Comparison of ENCODE assay signal across 31 mouse cellular contexts in genomic region chr6:134134821-134135323, GRCm38 (mm10).
DNase-seq lines count a peak whose midpoint lies in the region; ATAC-seq and TF ChIP-seq lines count a peak whose summit lies in the region.
"Had no signal": no experiment of that assay in that cellular context is flagged by ENCODE, and none has a peak within 500 bp of the region (broad histone marks: within the 10 kb centered on the region; RNA-seq: fewer than 3 reads in every experiment).

No protein-coding gene starts in this region.

- H3K9ac ChIP-seq in heart, embryonic 13.5 days = 0 out of 2 replicates have a peak overlapping the region, but pooled peaks have one; percentile 9
- no peak overlapping the region for H3K9ac ChIP-seq in CH12.LX (ENCODE audit: insufficient read depth, low read depth)
- no peak overlapping the region for H3K9ac ChIP-seq in liver, postnatal 0 days (replicated peaks)
- H3K9ac ChIP-seq: forebrain, embryonic 13.5 days; limb, embryonic 15.5 days; midbrain, embryonic 12.5 days; neural tube, embryonic 12.5 days had no signal

- WGBS in heart, embryonic 13.5 days = 62% methylated on average over 9 of the region's 9 CpGs
- 58% methylated on average over 9 of the region's 9 CpGs for WGBS in liver, postnatal 0 days (ENCODE audit: insufficient replicate concordance)

- no peak for ATAC-seq in heart, embryonic 13.5 days (ENCODE audit: extremely low read depth, insufficient number of reproducible peaks, low FRiP score, low TSS enrichment)
- peak; percentile 17; the same call in 1 of the 2 replicates for ATAC-seq in liver, postnatal 0 days
- ATAC-seq: forebrain, embryonic 13.5 days; hindbrain, embryonic 16.5 days had no signal

- no peak for TF ChIP-seq CTCF in CH12.LX (conservative IDR thresholded peaks at IDR 0.05 in 1 of 2, IDR thresholded peaks at IDR 0.05 in 1 of 2; ENCODE audit: low read depth in 2 of 2, low read length in 2 of 2)
- TF ChIP-seq CTCF in liver, postnatal 0 days (IDR thresholded peaks at IDR 0.05; ENCODE audit: low read depth) = no peak

- no peak for TF ChIP-seq RAD21 in CH12.LX (IDR thresholded peaks at IDR 0.05; ENCODE audit: low read depth, low read length)

- peaks cover 58% of the 10 kb centered on the region for H3K4me1 ChIP-seq in heart, embryonic 13.5 days
- H3K4me1 ChIP-seq in CH12.LX (ENCODE audit: control insufficient read depth in 1 of 2, insufficient read depth in 2 of 2) = peaks cover 17 to 84% of the 10 kb centered on the region in 2 experiments
- peaks cover 17% of the 10 kb centered on the region for H3K4me1 ChIP-seq in liver, postnatal 0 days (ENCODE audit: insufficient read depth)
- H3K4me1 ChIP-seq: forebrain, embryonic 13.5 days; limb, embryonic 15.5 days; midbrain, embryonic 12.5 days; neural tube, embryonic 12.5 days had no signal

- TF ChIP-seq EP300 in CH12.LX (IDR thresholded peaks at IDR 0.05; ENCODE audit: low read length) = peak; percentile 50; the same call in 1 of the 2 replicates
- no peak for TF ChIP-seq EP300 in liver, postnatal 0 days (IDR thresholded peaks at IDR 0.05; ENCODE audit: low read depth)

- intact Hi-C loops in heart, postnatal 14 days (cut with DNase I) = no loop called here

- in situ Hi-C loops in CH12.LX (cut with MboI; ENCODE audit: low pct_ligation_motif_present, low pct_unique_long_range_greater_than_20kb, low sequenced_read_pairs) = no loop called here

- peaks cover 23% of the 10 kb centered on the region for H3K36me3 ChIP-seq in heart, embryonic 13.5 days
- peaks cover 6 to 65% of the 10 kb centered on the region in 2 experiments for H3K36me3 ChIP-seq in CH12.LX (replicated peaks in 1 of 2; ENCODE audit: control insufficient read depth in 1 of 2, insufficient read depth in 1 of 2, low read length in 1 of 2)
- peaks cover 13% of the 10 kb centered on the region; the same call in 1 of the 2 replicates for H3K36me3 ChIP-seq in liver, postnatal 0 days (replicated peaks; ENCODE audit: insufficient read depth, low read length)
- H3K36me3 ChIP-seq: limb, embryonic 15.5 days; midbrain, embryonic 12.5 days had no signal

- H3K4me2 ChIP-seq in heart, embryonic 13.5 days = no peak overlapping the region
- H3K4me2 ChIP-seq in CH12.LX (ENCODE audit: insufficient read depth, low read depth, poor library complexity, severe bottlenecking) = 0 out of 2 replicates have a peak overlapping the region, but pooled peaks have one; percentile 7
- no peak overlapping the region for H3K4me2 ChIP-seq in liver, postnatal 0 days (ENCODE audit: low read depth, low read length)
- H3K4me2 ChIP-seq: forebrain, embryonic 13.5 days; limb, embryonic 15.5 days; midbrain, embryonic 12.5 days; neural tube, embryonic 12.5 days had no signal

- dilution Hi-C loops in CH12.LX (cut with MboI; ENCODE audit: extremely low pct_ligation_motif_present, extremely low pct_unique_long_range_greater_than_20kb, low sequenced_read_pairs) = no loop called here

- H3K27ac ChIP-seq in heart, embryonic 13.5 days (replicated peaks) = 0 out of 2 replicates have a peak overlapping the region, but pooled peaks have one; percentile 53
- no peak overlapping the region for H3K27ac ChIP-seq in CH12.LX (ENCODE audit: insufficient read depth, low read depth)
- H3K27ac ChIP-seq in liver, postnatal 0 days (ENCODE audit: low read depth) = no peak overlapping the region
- H3K27ac ChIP-seq: forebrain, embryonic 13.5 days; heart, adult 2 months; limb, embryonic 10.5 days; limb, embryonic 15.5 days; macrophage; midbrain, embryonic 12.5 days; neural tube, embryonic 12.5 days; stomach, postnatal 0 days had no signal

- no peak overlapping the region for H3K4me3 ChIP-seq in heart, embryonic 13.5 days
- no peak overlapping the region for H3K4me3 ChIP-seq in CH12.LX (replicated peaks in 1 of 3; ENCODE audit: low read depth in 2 of 3, low read length in 2 of 3, poor library complexity in 1 of 3)
- H3K4me3 ChIP-seq in liver, postnatal 0 days (ENCODE audit: low read depth, low read length) = no peak overlapping the region
- H3K4me3 ChIP-seq: forebrain, embryonic 13.5 days; heart, adult 2 months; limb, embryonic 10.5 days; limb, embryonic 15.5 days; midbrain, embryonic 12.5 days; myocyte; neural tube, embryonic 12.5 days had no signal

- no peaks in the 10 kb centered on the region for H3K9me3 ChIP-seq in heart, embryonic 13.5 days
- H3K9me3 ChIP-seq in CH12.LX (replicated peaks; ENCODE audit: low read length) = peaks cover 3% of the 10 kb centered on the region
- H3K9me3 ChIP-seq in liver, postnatal 0 days (ENCODE audit: low read length) = no peaks in the 10 kb centered on the region
- H3K9me3 ChIP-seq: forebrain, embryonic 13.5 days; limb, embryonic 10.5 days; limb, embryonic 15.5 days; midbrain, embryonic 12.5 days; neural tube, embryonic 12.5 days had no signal

- DNase-seq in heart, postnatal 14 days = no peak
- peak; percentile 48 for DNase-seq in CH12.LX (ENCODE audit: extremely low read depth)
- no peak for DNase-seq in liver, postnatal 0 days
- no peak for DNase-seq in left cerebral cortex, adult 8-10 months (ENCODE audit: low spot score in 2 of 2)
- DNase-seq in Muller cell, postnatal 12 days (ENCODE audit: inconsistent ontology term) = no peak
- DNase-seq in adrenal gland, adult (ENCODE audit: inconsistent age in 2 of 2, low spot score in 1 of 2) = no peak
- DNase-seq: adrenal gland, postnatal 10 days; B cell, adult 2 months; cerebellum, adult 11-12 months; cerebellum, postnatal 10 days; gastrocnemius, postnatal 25 days; heart, adult 2 months; kidney, adult 18-20 months; kidney, postnatal 36 days; layer of hippocampus, postnatal 36 days; lung, adult 2 months; lung, postnatal 10 days; right cerebral cortex, adult 18-20 months; right cerebral cortex, postnatal 4 days; thymus, adult 18-20 months; thymus, postnatal 25 days had no signal

- no peak for TF ChIP-seq POLR2A in CH12.LX (IDR thresholded peaks at IDR 0.05; ENCODE audit: low read depth, low read length)

- no peaks in the 10 kb centered on the region for H3K27me3 ChIP-seq in heart, embryonic 13.5 days (replicated peaks)
- H3K27me3 ChIP-seq in CH12.LX (replicated peaks) = no peaks in the 10 kb centered on the region
- no peaks in the 10 kb centered on the region for H3K27me3 ChIP-seq in liver, postnatal 0 days (ENCODE audit: insufficient read depth, low read length)
- H3K27me3 ChIP-seq: forebrain, embryonic 13.5 days; limb, embryonic 15.5 days; midbrain, embryonic 12.5 days; neural tube, embryonic 12.5 days had no signal

- H3K79me2 ChIP-seq in CH12.LX (replicated peaks; ENCODE audit: control insufficient read depth, extremely low read depth, insufficient read depth, poor library complexity, severe bottlenecking) = no peaks in the 10 kb centered on the region; the same call in 1 of the 2 replicates

TF ChIP-seq in CH12.LX, 34 proteins besides CTCF, POLR2A, EP300 and RAD21:
- TF ChIP-seq IRF4 (IDR thresholded peaks at IDR 0.05; ENCODE audit: low read depth, low read length) (peak; percentile 55; the same call in 1 of the 2 replicates), ZNF384 (IDR thresholded peaks at IDR 0.05; ENCODE audit: low read depth, low read length) (0 out of 2 replicates have a peak, but pooled peaks have one; percentile 22), ELF1 (IDR thresholded peaks at IDR 0.05; ENCODE audit: low read depth, low read length) (no peak), MEF2A (IDR thresholded peaks at IDR 0.05; ENCODE audit: borderline replicate concordance, low read depth, low read length) (peak; percentile 63; the same call in 1 of the 2 replicates), TCF12 (IDR thresholded peaks at IDR 0.05; ENCODE audit: low read depth, low read length) (no peak), MYC (IDR thresholded peaks at IDR 0.05; ENCODE audit: low read depth, low read length) (no peak), MAX (IDR thresholded peaks at IDR 0.05; ENCODE audit: low read length) (no peak), RCOR1 (conservative IDR thresholded peaks at IDR 0.05; ENCODE audit: low read depth, low read length) (no peak), BHLHE40 (IDR thresholded peaks at IDR 0.05; ENCODE audit: low read depth, low read length) (peak; percentile 28; the same call in 1 of the 2 replicates)
